20 mouse cellular contexts compared by ENCODE assay signal in genomic region chr8:122891440-122891839, GRCm38 (mm10). TPM values are rescaled to one million over a fixed set of nuclear protein-coding genes. Genes with fewer than 3 reads are reported as not detected.
DNase-seq lines count a peak whose midpoint lies in the region; ATAC-seq and TF ChIP-seq lines count a peak whose summit lies in the region.
"Had no signal": no experiment of that assay in that cellular context is flagged by ENCODE, and none has a peak within 500 bp of the region (broad histone marks: within the 10 kb centered on the region; RNA-seq: fewer than 3 reads in every experiment).

No protein-coding gene starts in this region.

- H3K9me3 ChIP-seq in intestine, postnatal 0 days (ENCODE audit: control insufficient read depth) = no peaks in the 10 kb centered on the region
- H3K9me3 ChIP-seq in intestine, embryonic 16.5 days (ENCODE audit: control insufficient read depth, low read length) = no peaks in the 10 kb centered on the region
- H3K9me3 ChIP-seq in midbrain, postnatal 0 days (ENCODE audit: low read length) = no peaks in the 10 kb centered on the region
- H3K9me3 ChIP-seq in midbrain, embryonic 11.5 days (ENCODE audit: control insufficient read depth, low read length) = no peaks in the 10 kb centered on the region
- H3K9me3 ChIP-seq: embryonic facial prominence, embryonic 15.5 days; forebrain, embryonic 12.5 days; megakaryocyte, embryonic 14.5 days; neural tube, embryonic 13.5 days had no signal

- peaks cover 97% of the 10 kb centered on the region for H3K36me3 ChIP-seq in intestine, postnatal 0 days (ENCODE audit: control insufficient read depth, insufficient read depth)
- peaks cover 49% of the 10 kb centered on the region for H3K36me3 ChIP-seq in intestine, embryonic 16.5 days (ENCODE audit: control insufficient read depth, insufficient read depth, low read length)
- peaks cover 94% of the 10 kb centered on the region for H3K36me3 ChIP-seq in midbrain, postnatal 0 days (ENCODE audit: insufficient read depth, low read length)
- H3K36me3 ChIP-seq in midbrain, embryonic 11.5 days (ENCODE audit: control insufficient read depth, insufficient read depth, low read length) = peaks cover 69% of the 10 kb centered on the region

- WGBS in intestine, postnatal 0 days = 88% methylated on average over 12 of the region's 12 CpGs
- 88% methylated on average over 12 of the region's 12 CpGs for WGBS in intestine, embryonic 16.5 days
- 91% methylated on average over 12 of the region's 12 CpGs for WGBS in midbrain, postnatal 0 days
- 91% methylated on average over 12 of the region's 12 CpGs for WGBS in midbrain, embryonic 11.5 days

- no peak overlapping the region for H3K4me3 ChIP-seq in intestine, postnatal 0 days (ENCODE audit: low read depth, low read length)
- no peak overlapping the region for H3K4me3 ChIP-seq in intestine, embryonic 16.5 days (ENCODE audit: low read length)
- H3K4me3 ChIP-seq in midbrain, postnatal 0 days (ENCODE audit: low read depth, low read length) = no peak overlapping the region
- no peak overlapping the region for H3K4me3 ChIP-seq in midbrain, embryonic 11.5 days (ENCODE audit: low read depth, low read length)
- H3K4me3 ChIP-seq: embryonic facial prominence, embryonic 15.5 days; forebrain, embryonic 12.5 days; megakaryocyte, embryonic 14.5 days; neural tube, embryonic 13.5 days had no signal

- H3K9ac ChIP-seq in intestine, postnatal 0 days (ENCODE audit: low read depth, low read length) = no peak overlapping the region
- no peak overlapping the region for H3K9ac ChIP-seq in intestine, embryonic 16.5 days (ENCODE audit: low read depth, low read length)
- no peak overlapping the region for H3K9ac ChIP-seq in midbrain, postnatal 0 days (replicated peaks; ENCODE audit: low read length, poor library complexity, severe bottlenecking)
- no peak overlapping the region for H3K9ac ChIP-seq in midbrain, embryonic 11.5 days (ENCODE audit: low read length)
- H3K9ac ChIP-seq: embryonic facial prominence, embryonic 15.5 days; forebrain, embryonic 12.5 days; hindbrain, embryonic 14.5 days; lung, embryonic 14.5 days; neural tube, embryonic 13.5 days had no signal

- H3K27ac ChIP-seq in intestine, postnatal 0 days (ENCODE audit: low read depth, low read length) = no peak overlapping the region; the same call in 1 of the 2 replicates
- no peak overlapping the region for H3K27ac ChIP-seq in intestine, embryonic 16.5 days (ENCODE audit: low read length)
- H3K27ac ChIP-seq in midbrain, postnatal 0 days (ENCODE audit: low read depth, low read length) = no peak overlapping the region
- no peak overlapping the region for H3K27ac ChIP-seq in midbrain, embryonic 11.5 days (ENCODE audit: low read depth, low read length)
- H3K27ac ChIP-seq: embryonic facial prominence, embryonic 15.5 days; forebrain, embryonic 12.5 days; hindbrain, embryonic 14.5 days; neural tube, embryonic 13.5 days had no signal

- no peak overlapping the region for H3K4me2 ChIP-seq in intestine, postnatal 0 days (replicated peaks; ENCODE audit: low read depth)
- no peak overlapping the region for H3K4me2 ChIP-seq in intestine, embryonic 16.5 days (ENCODE audit: low read depth, low read length)
- no peak overlapping the region for H3K4me2 ChIP-seq in midbrain, postnatal 0 days (ENCODE audit: low read depth, low read length, poor library complexity, severe bottlenecking)
- H3K4me2 ChIP-seq in midbrain, embryonic 11.5 days = no peak overlapping the region
- H3K4me2 ChIP-seq: embryonic facial prominence, embryonic 15.5 days; forebrain, embryonic 12.5 days; hindbrain, embryonic 14.5 days; lung, embryonic 14.5 days; neural tube, embryonic 13.5 days had no signal

- TF ChIP-seq CTCF in intestine, postnatal 0 days (IDR thresholded peaks at IDR 0.05; ENCODE audit: low read depth) = peak; percentile 42; the same call in 1 of the 2 replicates
- TF ChIP-seq CTCF in midbrain, postnatal 0 days (IDR thresholded peaks at IDR 0.05) = peak; percentile 52

- no peaks in the 10 kb centered on the region for H3K27me3 ChIP-seq in intestine, postnatal 0 days (replicated peaks; ENCODE audit: control insufficient read depth, insufficient read depth, low read length)
- H3K27me3 ChIP-seq in intestine, embryonic 16.5 days (replicated peaks; ENCODE audit: control insufficient read depth, insufficient read depth, low read length) = no peaks in the 10 kb centered on the region
- H3K27me3 ChIP-seq in midbrain, postnatal 0 days (ENCODE audit: insufficient read depth, low read length) = no peaks in the 10 kb centered on the region
- H3K27me3 ChIP-seq in midbrain, embryonic 11.5 days (ENCODE audit: control insufficient read depth, insufficient read depth, low read length) = no peaks in the 10 kb centered on the region
- H3K27me3 ChIP-seq: embryonic facial prominence, embryonic 15.5 days; forebrain, embryonic 12.5 days; megakaryocyte, embryonic 14.5 days; neural tube, embryonic 13.5 days; Patski had no signal

- H3K4me1 ChIP-seq in intestine, postnatal 0 days (replicated peaks; ENCODE audit: control insufficient read depth, insufficient read depth, low read length) = no peaks in the 10 kb centered on the region
- H3K4me1 ChIP-seq in intestine, embryonic 16.5 days (ENCODE audit: control insufficient read depth, insufficient read depth, low read length) = no peaks in the 10 kb centered on the region
- no peaks in the 10 kb centered on the region for H3K4me1 ChIP-seq in midbrain, postnatal 0 days (ENCODE audit: insufficient read depth, low read length)
- no peaks in the 10 kb centered on the region for H3K4me1 ChIP-seq in midbrain, embryonic 11.5 days (ENCODE audit: control insufficient read depth, insufficient read depth, low read length)
- H3K4me1 ChIP-seq: embryonic facial prominence, embryonic 15.5 days; forebrain, embryonic 12.5 days; megakaryocyte, embryonic 14.5 days; neural tube, embryonic 13.5 days had no signal

- no peak for ATAC-seq in intestine, postnatal 0 days
- no peak for ATAC-seq in intestine, embryonic 16.5 days
- ATAC-seq in midbrain, postnatal 0 days (ENCODE audit: low FRiP score) = no peak
- no peak for ATAC-seq in midbrain, embryonic 11.5 days (ENCODE audit: low FRiP score)
- ATAC-seq: CD4-positive, CD25-positive, alpha-beta regulatory T cell, adult 4 months; Patski had no signal

- no peak for DNase-seq in midbrain, postnatal 0 days (ENCODE audit: low spot score)
- no peak for DNase-seq in midbrain, embryonic 11.5 days (ENCODE audit: low spot score, missing footprints)
- DNase-seq in R1 (ENCODE audit: low read depth, low spot score) = peak; percentile 40
- no peak for DNase-seq in right cerebral cortex, postnatal 4 days
- DNase-seq in cerebellum, adult 8-10 months = no peak
- DNase-seq: cerebellum, adult 11-12 months; heart, adult 11 months; kidney, adult 8-10 months; lung, embryonic 14.5 days; thymus, postnatal 4 days had no signal

RNA-seq across cellular contexts. Expression of gene Cdh15, which starts 43.7 kb away (rescaled TPM):
- polyA plus RNA-seq in intestine, postnatal 0 days (2015; fragmentation: Nextera tagmentation; extraction: Ambion mirVana) = 0.04 and 0.07 TPM in 2 replicates
- 0.11 and 0.24 TPM in 2 replicates for polyA plus RNA-seq in intestine, embryonic 16.5 days (2015; fragmentation: Nextera tagmentation; extraction: Ambion mirVana)
- total RNA-seq in midbrain, postnatal 0 days (2014; rRNA removed) = 0.14 and 1.8 TPM in 2 replicates
- polyA plus RNA-seq in midbrain, postnatal 0 days (2015; fragmentation: Nextera tagmentation; extraction: Ambion mirVana) = 3.5 and 4.0 TPM in 2 replicates
- 0.47 and 0.59 TPM in 2 replicates for polyA plus RNA-seq in midbrain, embryonic 11.5 days (2014; fragmentation: Nextera tagmentation; extraction: Ambion mirVana)
- polyA plus RNA-seq: lung, embryonic 14.5 days; small intestine, adult 2 months had no signal
